Mouse (Mus musculus) induced T-regulatory cell, adult 2 months (primary cell): ENCODE measurements at regions not wholly inside any gene's neighbourhood (a gene's known extent, or its start where the extent isn't known, plus 50 kb on each side); places are given as distances from the start of the nearest gene placed in this dataset.
A peak's percentile ranks its signal among the peaks of the same experiment; 100 is the strongest.

Source experiments
- DNase-seq: peaks from one replicate; pipeline ENCODE4 v3.0.0-alpha.2; 2012; ENCODE audit warnings: low read depth

- DNase-seq = no peak
Measured at GRCm38 (mm10) chr12:106399085-106399484, 389.1 kb downstream of the Vrk1 start.

GRCm38 (mm10) chr12:106411075-106411474, 401.0 kb downstream of the Vrk1 start:
- DNase-seq = peak; percentile 46

- no peak for DNase-seq
Measured at GRCm38 (mm10) chr12:106426631-106427030, 416.6 kb downstream of the Vrk1 start.

GRCm38 (mm10) chr12:106429991-106430390, 420.0 kb downstream of the Vrk1 start:
- DNase-seq = no peak

GRCm38 (mm10) chr12:106445151-106445550, 435.1 kb downstream of the Vrk1 start:
- no peak for DNase-seq

- no peak for DNase-seq
Measured at GRCm38 (mm10) chr12:106445976-106446375, 435.9 kb downstream of the Vrk1 start.

GRCm38 (mm10) chr12:106446876-106447532, 437.0 kb downstream of the Vrk1 start:
- no peak for DNase-seq

GRCm38 (mm10) chr12:106448551-106448950, 438.5 kb downstream of the Vrk1 start:
- no peak for DNase-seq

GRCm38 (mm10) chr12:106453491-106453890, 443.5 kb downstream of the Vrk1 start:
- DNase-seq = no peak

GRCm38 (mm10) chr12:106458215-106458614, 448.2 kb downstream of the Vrk1 start:
- no peak for DNase-seq

GRCm38 (mm10) chr12:106460650-106461049, 450.6 kb downstream of the Vrk1 start:
- DNase-seq = no peak

- no peak for DNase-seq
Measured at GRCm38 (mm10) chr12:106462281-106462680, 452.3 kb downstream of the Vrk1 start.

GRCm38 (mm10) chr12:106464701-106465100, 454.7 kb downstream of the Vrk1 start:
- DNase-seq = no peak

GRCm38 (mm10) chr12:106468173-106468860, 458.3 kb downstream of the Vrk1 start:
- DNase-seq = no peak

- DNase-seq = peak; percentile 36
Measured at GRCm38 (mm10) chr12:106474501-106475165, 464.6 kb downstream of the Vrk1 start.

GRCm38 (mm10) chr12:106475486-106476050, 465.5 kb downstream of the Vrk1 start:
- peak; percentile 52 for DNase-seq

GRCm38 (mm10) chr12:106477040-106477665, 467.1 kb downstream of the Vrk1 start:
- no peak for DNase-seq

- peak; percentile 5 for DNase-seq
Measured at GRCm38 (mm10) chr12:106477731-106478130, 467.7 kb downstream of the Vrk1 start.

- DNase-seq = peak; percentile 12
Measured at GRCm38 (mm10) chr12:106478381-106478781, 468.4 kb downstream of the Vrk1 start.

GRCm38 (mm10) chr12:106479067-106479877, 469.2 kb downstream of the Vrk1 start:
- DNase-seq = peak; percentile 5

- DNase-seq = no peak
Measured at GRCm38 (mm10) chr12:106479878-106480194, 469.8 kb downstream of the Vrk1 start.
